Mouse (Mus musculus): ENCODE data around the gene Rrp12.

- TF ChIP-seq POLR2A (IDR thresholded peaks at IDR 0.05; ENCODE audit: insufficient read depth, low read depth, low read length) (no peak), CTCF (IDR thresholded peaks at IDR 0.05) (no peak)
These were observed 53.8 kb downstream of the Rrp12 start for GRCm38 (mm10) chr19:41842196-41842595.
